Mouse (Mus musculus) stomach, postnatal 0 days (tissue): ENCODE results near the gene Fam189a1.

Experiments
- CTCF ChIP-seq: IDR thresholded peaks from 2 replicates; pipeline ENCODE4 v1.5.1; 2016; ENCODE audit warnings: antibody characterized with exemption, low read depth, mild to moderate bottlenecking, moderate library complexity
- EP300 ChIP-seq: optimal IDR thresholded peaks from 2 replicates; pipeline ENCODE3; 2016; ENCODE audit warnings: antibody characterized with exemption

DNA sequence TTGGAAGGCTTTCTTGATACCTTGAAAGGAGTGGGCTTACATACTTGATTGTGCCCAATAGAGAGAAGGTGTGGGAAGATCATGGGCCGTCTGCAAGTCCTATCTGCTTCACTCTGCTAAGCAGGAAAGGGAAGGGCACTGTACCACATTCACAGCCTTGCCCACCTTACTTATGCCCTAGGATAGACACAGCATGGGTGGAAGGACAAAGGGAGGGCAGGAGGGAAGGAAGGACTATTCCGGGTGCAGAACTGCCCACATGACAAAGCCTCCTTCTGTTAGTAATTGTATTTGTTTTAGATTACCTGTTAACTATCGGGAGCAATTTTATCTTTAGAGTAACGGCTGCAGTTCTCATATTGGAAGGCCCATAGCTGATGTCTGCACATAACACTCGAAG lies 108.7 kb downstream of the Fam189a1 start:
- TF ChIP-seq EP300: no peak
- TF ChIP-seq CTCF: no peak
